Mouse (Mus musculus) monocyte, adult 59 days (primary cell): ENCODE measurements around the gene Nr3c2. TPM values are rescaled to one million over a fixed set of nuclear protein-coding genes. Genes with fewer than 3 reads are reported as not detected.

Experiments used
- total RNA-seq, 2 experiments: library from RNA; stranded (reverse); gene quantifications; one replicate each; pipeline ENCODE4 v1.2.4; 2023

Gene Nr3c2
- total RNA-seq, result 1 to 10 TPM; 1.3 to 1.4 TPM

GRCm38 (mm10) chr8:76899411-76900154, at the start of gene Nr3c2:
Nr3c2 (plus strand) TSS chr8:76899442.

